Mouse (Mus musculus) small intestine, adult 2 months (tissue): ENCODE measurements around the gene Nmt1. TPM values are rescaled to one million over a fixed set of nuclear protein-coding genes. Genes with fewer than 3 reads are reported as not detected.

Source experiments
- H3K27ac ChIP-seq: fragments of 200-500 bp; 2 replicates; pipeline ENCODE4 v1.5.1; 2012; ENCODE audit warnings: low read depth, low read length, control low read depth, inconsistent platforms; ENCODE audit not compliant: insufficient read depth
- H3K27me3 ChIP-seq: fragments of 200-500 bp; 2 replicates; pipeline ENCODE4 v1.6.1; 2012; ENCODE audit warnings: mild to moderate bottlenecking, moderate library complexity, low read length, inconsistent platforms; ENCODE audit not compliant: control insufficient read depth, insufficient read depth
- H3K36me3 ChIP-seq: fragments of 200-500 bp; 2 replicates; pipeline ENCODE4 v1.6.1; 2012; ENCODE audit warnings: mild to moderate bottlenecking, low read length, control low read depth, inconsistent platforms; ENCODE audit not compliant: control insufficient read depth, insufficient read depth
- H3K4me1 ChIP-seq: fragments of 200-500 bp; 2 replicates; pipeline ENCODE4 v1.6.1; 2012; ENCODE audit warnings: low read length, inconsistent platforms, mixed read lengths; ENCODE audit not compliant: control insufficient read depth, insufficient read depth, insufficient read length
- H3K4me3 ChIP-seq: fragments of 200-500 bp; 2 replicates; pipeline ENCODE4 v1.5.1; 2012; ENCODE audit warnings: low read depth, mild to moderate bottlenecking, control low read depth, inconsistent platforms, low read length, moderate library complexity
- CTCF ChIP-seq: fragments of 200-500 bp; IDR thresholded peaks from 2 replicates; pipeline ENCODE4 v1.5.1; 2012; ENCODE audit warnings: low read depth, mild to moderate bottlenecking, control low read depth, inconsistent platforms, low read length, moderate library complexity, mixed read lengths; ENCODE audit not compliant: insufficient replicate concordance, insufficient read length; ENCODE audit errors: extremely low read depth
- POLR2A ChIP-seq: fragments of 200-500 bp; IDR thresholded peaks from 2 replicates; pipeline ENCODE4 v1.6.1; 2012; ENCODE audit warnings: low read depth, mild to moderate bottlenecking, control low read depth, inconsistent platforms, low read length, moderate library complexity
- WGBS: fragments of 180-500 bp; shearing (Covaris S2); methylation state at CpG from one replicate; pipeline ENCODE4 v1.1.7; 2018; 5-methylcytosine and 5-hydroxymethylcytosine counted together
- polyA plus RNA-seq: library from polyadenylated mRNA; depleted of rRNA; stranded (reverse); fragments of >200 nt; gene quantifications from 2 replicates; pipeline ENCODE4 v1.2.3, GENCODE M21; 2012

The Nmt1 gene
- polyA plus RNA-seq, 1 experiment, result 34.1 TPM

- H3K27ac ChIP-seq, result no peak overlapping the region
- TF ChIP-seq POLR2A (no peak), CTCF (no peak)
- WGBS, result 48% methylated on average over 2 of the region's 2 CpGs
Measured at GRCm38 (mm10) chr11:103011206-103011497, 16.8 kb upstream of the Nmt1 start.

GRCm38 (mm10) chr11:103015881-103016825 is 11.8 kb upstream of the Nmt1 start:
- 41% methylated on average over 27 of the region's 27 CpGs for WGBS

More at GRCm38 (mm10) chr11:103011206-103011497, 16.8 kb upstream of the Nmt1 start:
- H3K36me3 ChIP-seq, result no peaks in the 10 kb centered on the region
- H3K4me1 ChIP-seq, result peaks cover 4% of the 10 kb centered on the region; the same call in 1 of the 2 replicates
- H3K4me3 ChIP-seq, result no peak overlapping the region
- H3K27me3 ChIP-seq, result no peaks in the 10 kb centered on the region

GRCm38 (mm10) chr11:103016930-103017329 is 11.1 kb upstream of the Nmt1 start:
- Histone ChIP-seq H3K4me3 (peak overlapping the region; percentile 92), H3K4me1 (no peaks in the 10 kb centered on the region), H3K36me3 (no peaks in the 10 kb centered on the region), H3K27me3 (no peaks in the 10 kb centered on the region), H3K27ac (peak overlapping the region; percentile 35)
- peak; percentile 48 for TF ChIP-seq POLR2A
- no peak for TF ChIP-seq CTCF
- under 1% methylated on average over 41 of the region's 41 CpGs for WGBS

More at GRCm38 (mm10) chr11:103015881-103016825, 11.8 kb upstream of the Nmt1 start:
- H3K27me3 ChIP-seq, result no peaks in the 10 kb centered on the region
- H3K27ac ChIP-seq, result peak overlapping the region; percentile 35
- H3K36me3 ChIP-seq, result no peaks in the 10 kb centered on the region
- no peaks in the 10 kb centered on the region; the same call in 1 of the 2 replicates for H3K4me1 ChIP-seq
- H3K4me3 ChIP-seq, result peak overlapping the region; percentile 92
- TF ChIP-seq CTCF (no peak), POLR2A (no peak)

- TF ChIP-seq POLR2A, result no peak
- TF ChIP-seq CTCF, result no peak
- H3K27me3 ChIP-seq, result no peaks in the 10 kb centered on the region
- no peaks in the 10 kb centered on the region for H3K36me3 ChIP-seq
- no peak overlapping the region for H3K4me3 ChIP-seq
- no peaks in the 10 kb centered on the region for H3K4me1 ChIP-seq
- H3K27ac ChIP-seq, result no peak overlapping the region
- 40% methylated on average over 9 of the region's 9 CpGs for WGBS
Measured at GRCm38 (mm10) chr11:103017661-103018060, 10.3 kb upstream of the Nmt1 start.

DNA sequence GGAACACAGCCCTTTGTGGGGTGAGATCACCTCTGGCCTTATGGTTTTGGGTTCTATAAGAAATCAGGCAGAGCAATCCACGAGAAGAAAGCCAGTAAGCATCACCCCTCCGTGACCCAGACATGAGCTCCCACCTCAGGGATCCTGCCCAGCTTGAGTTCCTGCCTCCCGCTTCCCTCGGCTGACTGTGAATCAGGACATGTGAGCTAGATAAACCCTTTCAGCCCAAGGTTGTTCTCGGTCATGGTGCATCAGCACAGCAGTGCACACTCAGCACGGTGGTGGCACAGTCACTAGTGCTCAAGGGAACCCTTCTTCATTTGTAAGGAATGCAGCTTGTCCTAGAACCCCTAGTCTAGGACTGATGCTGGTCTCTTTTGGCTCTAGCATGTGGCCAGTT is 9.1 kb upstream of the Nmt1 start:
- no peaks in the 10 kb centered on the region for H3K27me3 ChIP-seq
- H3K4me1 ChIP-seq, result no peaks in the 10 kb centered on the region
- H3K36me3 ChIP-seq, result no peaks in the 10 kb centered on the region
- 93% methylated on average over 6 of the region's 6 CpGs for WGBS
- no peak for TF ChIP-seq CTCF
- TF ChIP-seq POLR2A, result no peak
- no peak overlapping the region for H3K27ac ChIP-seq
- H3K4me3 ChIP-seq, result no peak overlapping the region

- TF ChIP-seq POLR2A, result no peak
- no peak for TF ChIP-seq CTCF
- Histone ChIP-seq H3K4me3 (no peak overlapping the region), H3K4me1 (no peaks in the 10 kb centered on the region), H3K36me3 (no peaks in the 10 kb centered on the region), H3K27me3 (no peaks in the 10 kb centered on the region), H3K27ac (no peak overlapping the region)
- WGBS, result 86% methylated on average over 7 of the region's 7 CpGs
Measured at GRCm38 (mm10) chr11:103019325-103019724, 8.7 kb upstream of the Nmt1 start.

DNA sequence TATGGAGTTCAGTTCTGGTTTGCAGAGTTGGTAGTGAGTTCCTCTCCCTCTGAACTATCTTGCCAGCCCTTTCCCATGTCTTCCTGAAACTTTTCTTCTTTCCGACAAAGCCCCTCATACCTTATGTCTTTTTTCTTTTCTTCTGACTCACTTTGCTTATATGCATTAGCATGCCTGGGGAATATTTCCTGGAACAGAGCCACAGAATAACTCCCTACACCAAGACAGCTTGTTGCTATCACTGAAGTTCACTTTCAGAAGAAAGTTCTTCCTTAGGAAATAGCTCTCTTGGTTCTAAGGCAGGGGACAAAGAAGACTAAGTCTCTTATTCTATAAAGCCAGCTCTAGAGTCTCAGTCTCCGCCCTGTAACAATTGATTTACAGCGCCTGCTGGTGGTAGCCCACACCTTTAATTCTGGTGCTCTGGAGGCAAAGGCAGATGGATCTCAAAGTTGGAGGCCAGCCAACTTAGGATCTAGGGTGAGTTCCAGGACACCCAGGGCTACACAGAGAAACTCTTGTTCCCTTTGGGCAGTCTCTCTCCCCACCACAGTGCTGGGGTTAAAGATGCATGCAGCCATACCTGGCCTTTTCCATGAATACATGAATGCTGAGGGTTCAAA is 7.2 kb upstream of the Nmt1 start:
- Histone ChIP-seq H3K4me1 (no peaks in the 10 kb centered on the region), H3K27me3 (no peaks in the 10 kb centered on the region), H3K4me3 (no peak overlapping the region), H3K27ac (no peak overlapping the region), H3K36me3 (no peaks in the 10 kb centered on the region)
- WGBS, result 46% methylated on average over 3 of the region's 3 CpGs
- no peak for TF ChIP-seq POLR2A
- peak; percentile 25; the same call in 1 of the 2 replicates for TF ChIP-seq CTCF
